Mouse (Mus musculus): Measurements from ENCODE around the gene Clrn3. TPM values are rescaled to one million over a fixed set of nuclear protein-coding genes. Genes with fewer than 3 reads are reported as not detected.

Clrn3 gene
- total RNA-seq, 2 experiments from 2014 or later: not detected

DNA sequence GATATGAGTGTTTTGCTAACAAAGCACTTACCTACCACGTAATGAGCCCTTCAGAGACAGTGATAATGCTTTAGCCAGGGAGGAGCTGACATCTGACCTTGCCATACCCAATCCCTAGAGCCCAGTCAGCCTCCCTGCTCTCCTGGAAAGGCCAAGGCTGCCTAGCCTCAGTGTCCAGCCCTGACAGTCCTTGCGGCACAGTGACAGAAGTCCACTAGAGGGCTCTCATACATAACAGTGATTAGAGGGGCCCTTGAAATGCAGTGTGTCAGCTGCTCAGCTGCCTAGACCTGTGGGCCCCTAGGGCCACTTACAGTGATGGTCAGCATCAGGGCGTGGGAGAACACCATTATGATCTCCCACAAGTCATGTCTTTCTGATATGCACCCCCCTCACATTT lies 33.2 kb downstream of the Clrn3 start:
- intact Hi-C loops (cut with DNase I): no loop called here
- Histone ChIP-seq H3K4me3 (no peak overlapping the region), H3K27ac (no peak overlapping the region)
- DNase-seq: no peak
- peak; percentile 44 for TF ChIP-seq CTCF (IDR thresholded peaks at IDR 0.05)

DNA sequence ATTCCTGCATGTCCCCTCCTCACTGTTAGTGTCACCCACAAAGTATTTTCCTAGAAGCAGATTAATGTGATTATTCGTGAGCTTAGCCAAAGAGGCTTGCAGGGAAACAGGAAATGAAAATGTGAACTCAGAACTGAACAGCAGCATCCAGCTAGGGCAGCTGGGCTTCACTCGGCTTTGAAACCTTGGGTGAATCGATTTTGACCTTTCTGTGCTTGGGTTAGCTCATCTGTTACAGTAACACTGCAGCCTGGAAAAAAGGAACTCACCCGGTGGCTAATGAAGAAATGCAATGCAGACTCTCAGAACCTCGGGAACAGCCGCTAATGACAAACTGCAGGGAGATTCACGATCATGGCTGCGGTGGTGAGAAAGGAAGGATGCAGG lies 38.0 kb downstream of the Clrn3 start:
- DNase-seq: no peak
- no peak for TF ChIP-seq CTCF (IDR thresholded peaks at IDR 0.05)
- H3K27ac ChIP-seq: no peak overlapping the region
- H3K4me3 ChIP-seq: no peak overlapping the region
- intact Hi-C loops (cut with DNase I): no loop called here

DNA sequence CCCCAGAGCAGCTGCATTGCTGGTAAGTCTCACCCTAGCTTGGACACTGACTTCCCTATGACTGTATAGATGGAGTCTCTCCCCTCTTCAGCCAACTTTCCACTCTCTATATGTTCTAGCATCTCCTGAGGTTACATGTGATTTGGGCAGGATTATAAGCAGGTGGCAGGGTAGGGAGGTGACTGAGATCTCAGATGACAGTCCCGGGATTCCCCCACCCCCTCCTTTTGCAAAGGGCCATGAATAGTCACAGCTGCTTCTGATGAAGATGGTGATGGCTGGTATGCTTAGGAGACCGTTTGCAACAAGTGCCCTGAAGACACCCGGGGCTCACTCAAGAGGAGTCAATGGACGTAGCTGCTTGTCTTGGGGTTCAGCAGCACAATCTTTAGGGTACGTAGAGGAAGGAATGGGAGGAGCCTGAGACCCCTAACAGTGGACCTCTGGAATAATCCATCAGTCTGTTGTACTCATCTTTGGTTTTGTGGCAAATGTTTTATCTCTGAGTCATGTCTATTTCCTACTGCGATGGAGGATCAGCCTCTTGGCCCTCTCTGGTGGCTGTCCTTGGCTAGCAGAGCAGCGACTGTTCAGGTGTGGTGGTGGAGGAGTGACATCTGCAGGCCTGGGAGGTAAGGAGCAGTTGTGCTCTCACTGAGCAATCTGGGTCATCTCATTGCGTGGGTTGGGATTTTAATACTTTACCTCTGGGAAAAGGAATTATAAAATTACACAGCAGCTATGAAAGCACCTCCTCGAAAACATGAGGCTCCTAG lies 38.5 kb downstream of the Clrn3 start:
- no peak overlapping the region for H3K4me3 ChIP-seq
- H3K27ac ChIP-seq: no peak overlapping the region
- no peak for TF ChIP-seq CTCF (IDR thresholded peaks at IDR 0.05)
- DNase-seq: no peak
- intact Hi-C loops (cut with DNase I): no loop called here

DNA sequence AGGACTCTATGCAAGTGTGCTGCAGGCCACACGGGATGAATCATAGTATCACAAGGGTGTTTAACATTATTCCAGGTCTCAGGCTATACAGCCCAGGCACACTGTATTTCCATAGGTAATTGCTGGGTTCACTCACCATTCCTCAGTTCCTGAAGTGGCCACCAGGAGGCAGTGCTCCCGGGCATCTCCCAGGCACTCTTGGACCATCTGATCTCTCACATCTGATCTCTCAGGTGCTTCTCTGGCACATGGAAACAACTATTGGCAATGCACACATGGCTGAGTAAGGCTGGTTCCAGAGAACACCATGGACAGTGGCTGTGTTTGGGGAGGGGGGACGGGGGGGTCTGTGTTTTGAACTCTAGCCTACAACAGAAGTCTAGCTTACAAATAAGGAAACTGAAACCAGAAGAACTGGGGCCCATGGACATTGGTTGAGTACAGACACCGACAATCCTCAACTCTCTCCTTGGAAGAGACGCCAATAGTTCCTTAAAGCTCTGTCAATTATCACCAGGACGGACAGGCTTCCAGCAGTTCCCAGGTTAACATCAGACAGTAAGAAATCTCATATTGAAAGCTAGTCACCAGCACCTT lies 40.1 kb downstream of the Clrn3 start:
- peak; percentile 64 for TF ChIP-seq CTCF (IDR thresholded peaks at IDR 0.05)
- no peak overlapping the region for H3K27ac ChIP-seq
- intact Hi-C loops (cut with DNase I): no loop called here
- no peak for DNase-seq
- H3K4me3 ChIP-seq: no peak overlapping the region

DNA sequence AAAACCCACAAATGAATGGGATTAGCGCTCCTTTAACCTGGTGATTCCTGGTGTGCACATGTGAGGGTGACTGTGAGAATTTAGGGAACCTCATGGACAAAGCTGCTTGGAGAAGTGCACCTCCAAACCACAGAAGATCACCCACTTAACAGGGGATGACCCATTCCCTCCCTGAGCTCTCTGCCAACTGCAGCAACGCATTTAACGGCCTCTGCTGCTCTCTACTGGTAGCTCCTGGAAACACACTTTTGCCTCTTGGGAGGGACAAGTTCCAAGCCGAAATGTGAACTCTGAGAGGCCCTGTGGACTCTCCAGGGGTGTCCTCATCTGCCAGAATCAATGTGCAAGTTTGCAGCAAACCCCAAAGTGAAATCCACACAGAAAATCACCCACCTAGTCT lies 41.0 kb downstream of the Clrn3 start:
- Histone ChIP-seq H3K4me3 (no peak overlapping the region), H3K27ac (no peak overlapping the region)
- peak; percentile 59 for DNase-seq
- peak; percentile 89 for TF ChIP-seq CTCF (IDR thresholded peaks at IDR 0.05)
- intact Hi-C loops (cut with DNase I): loop anchor here (1.0 kb wide), 1 partner anchor 84 kb away; no protein-coding TSS in a partner anchor

DNA sequence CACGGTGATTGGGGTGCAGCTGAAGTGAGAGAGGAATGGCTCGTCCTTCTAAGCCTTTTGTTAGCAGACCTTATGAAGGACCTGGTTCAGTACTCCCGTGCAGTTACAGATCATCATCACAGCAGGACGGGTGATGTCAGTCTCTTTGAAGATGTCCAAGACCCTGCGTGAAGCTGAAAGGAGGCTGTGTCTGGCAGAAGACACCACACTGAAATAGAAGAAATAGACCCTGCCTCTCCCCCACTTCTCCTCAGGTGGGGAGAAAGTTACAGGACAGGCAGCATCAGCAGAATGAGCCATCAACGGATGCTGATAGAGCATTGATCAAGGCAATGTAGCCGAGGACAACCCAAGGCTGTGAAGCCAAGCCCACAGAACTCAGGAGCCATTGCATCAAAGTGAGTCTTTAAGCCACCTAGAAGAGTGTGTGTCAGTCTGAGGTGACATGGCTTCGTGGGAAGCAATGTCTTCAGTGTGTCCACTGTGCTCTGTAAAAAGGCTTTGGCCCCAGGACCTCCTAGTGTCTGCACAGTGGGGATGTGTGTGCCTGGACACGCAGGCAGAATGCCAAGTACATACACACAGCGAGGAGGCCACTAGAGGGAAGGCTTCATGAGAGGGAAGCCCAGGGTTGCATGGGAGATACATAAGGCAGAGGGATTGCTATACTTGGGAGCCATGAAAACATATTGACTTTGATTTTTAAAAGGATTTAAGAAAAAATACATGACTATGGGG lies 41.6 kb downstream of the Clrn3 start:
- Histone ChIP-seq H3K27ac (no peak overlapping the region), H3K4me3 (no peak overlapping the region)
- no peak for TF ChIP-seq CTCF (IDR thresholded peaks at IDR 0.05)
- no peak for DNase-seq
- intact Hi-C loops (cut with DNase I): loop anchor here (1.0 kb wide), 1 partner anchor 84 kb away; no protein-coding TSS in a partner anchor

DNA sequence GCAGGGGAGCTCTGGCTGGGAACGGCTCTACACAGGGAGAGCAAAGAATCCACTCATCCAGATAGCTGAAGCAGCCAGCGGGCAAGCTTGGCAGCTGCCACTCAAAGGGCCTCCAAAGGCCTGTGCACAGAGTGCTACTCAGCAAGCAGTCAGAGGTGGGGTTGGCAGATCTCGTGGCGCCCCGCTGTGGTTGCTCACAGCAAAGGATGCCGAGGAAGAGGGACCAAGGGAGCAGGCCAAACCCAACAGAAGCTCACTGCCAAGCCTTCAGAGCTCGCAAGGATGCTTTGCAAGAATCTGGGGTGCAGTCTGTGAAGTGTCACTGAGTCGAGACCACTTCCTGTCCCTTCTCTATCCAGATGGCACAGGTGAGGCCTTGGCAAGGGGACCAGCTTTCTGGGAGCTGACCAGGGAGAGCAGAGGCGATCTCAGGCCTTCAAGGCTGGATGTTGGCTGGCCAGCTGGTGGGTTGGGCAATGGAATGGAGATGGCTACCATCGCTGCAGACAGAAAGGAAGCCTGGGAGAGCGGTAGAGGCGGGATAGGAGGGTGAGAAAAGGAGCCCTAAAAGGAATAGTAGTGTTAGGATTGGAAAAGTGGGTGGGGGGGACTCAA lies 42.6 kb downstream of the Clrn3 start:
- peak; percentile 41 for DNase-seq
- no peak overlapping the region for H3K27ac ChIP-seq
- H3K4me3 ChIP-seq: no peak overlapping the region
- intact Hi-C loops (cut with DNase I): no loop called here
- peak; percentile 35; the same call in 1 of the 2 replicates for TF ChIP-seq CTCF (IDR thresholded peaks at IDR 0.05)

DNA sequence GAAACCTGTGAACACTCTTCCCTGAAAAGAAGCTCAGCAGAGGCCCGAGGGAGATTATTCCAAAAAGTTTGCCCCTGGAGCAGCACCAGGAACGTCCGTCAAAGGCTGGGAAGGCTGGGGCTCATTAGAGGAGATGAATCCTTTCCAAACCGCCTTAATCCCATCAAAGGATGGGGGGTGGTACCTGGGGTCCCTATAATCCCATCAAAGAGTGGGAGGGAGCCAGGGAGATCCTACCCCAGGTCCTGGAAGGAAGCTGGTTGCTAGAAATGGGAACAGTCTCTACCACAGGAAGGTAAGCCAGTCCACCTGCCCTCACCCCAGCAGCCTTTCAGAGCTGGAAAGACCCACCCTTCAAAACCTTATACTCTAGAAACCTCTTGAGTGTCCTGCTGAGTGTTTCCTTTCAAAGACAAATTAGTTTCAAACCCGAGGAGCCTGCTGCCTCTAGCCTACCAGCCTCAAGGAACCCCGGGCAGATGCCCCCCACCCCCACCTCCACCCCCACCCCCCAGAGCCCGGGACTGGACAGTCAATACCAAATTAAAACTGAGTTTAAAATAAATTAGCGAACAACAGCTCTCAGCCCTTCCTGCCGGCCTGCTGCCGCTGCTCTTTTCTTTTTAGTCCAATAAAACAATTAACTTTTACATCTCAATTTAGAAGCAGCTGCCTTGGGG lies 43.2 kb downstream of the Clrn3 start:
- H3K4me3 ChIP-seq: no peak overlapping the region
- intact Hi-C loops (cut with DNase I): no loop called here
- no peak overlapping the region for H3K27ac ChIP-seq
- no peak for DNase-seq
- TF ChIP-seq CTCF (IDR thresholded peaks at IDR 0.05): no peak

DNA sequence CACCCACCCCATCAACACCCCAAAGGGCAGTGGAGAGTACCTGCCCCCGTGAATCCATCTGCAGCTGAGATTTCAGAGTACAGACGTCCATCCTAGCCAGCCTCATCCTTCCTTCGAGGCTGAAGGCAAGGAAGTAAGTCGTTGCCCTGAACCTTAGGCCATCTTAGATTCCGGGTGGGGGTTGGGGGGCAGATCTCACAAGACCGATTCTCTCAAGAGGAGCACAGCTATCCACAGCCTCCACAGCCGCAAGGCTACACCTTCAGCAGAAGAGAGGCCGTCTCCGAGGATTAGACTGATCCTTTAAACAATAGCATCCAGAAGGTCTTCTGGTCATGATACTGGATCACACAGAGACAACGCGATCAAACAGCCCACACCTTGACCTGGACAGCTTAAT lies 44.1 kb downstream of the Clrn3 start:
- intact Hi-C loops (cut with DNase I): no loop called here
- H3K4me3 ChIP-seq: no peak overlapping the region
- H3K27ac ChIP-seq: no peak overlapping the region
- no peak for TF ChIP-seq CTCF (IDR thresholded peaks at IDR 0.05)
- no peak for DNase-seq

DNA sequence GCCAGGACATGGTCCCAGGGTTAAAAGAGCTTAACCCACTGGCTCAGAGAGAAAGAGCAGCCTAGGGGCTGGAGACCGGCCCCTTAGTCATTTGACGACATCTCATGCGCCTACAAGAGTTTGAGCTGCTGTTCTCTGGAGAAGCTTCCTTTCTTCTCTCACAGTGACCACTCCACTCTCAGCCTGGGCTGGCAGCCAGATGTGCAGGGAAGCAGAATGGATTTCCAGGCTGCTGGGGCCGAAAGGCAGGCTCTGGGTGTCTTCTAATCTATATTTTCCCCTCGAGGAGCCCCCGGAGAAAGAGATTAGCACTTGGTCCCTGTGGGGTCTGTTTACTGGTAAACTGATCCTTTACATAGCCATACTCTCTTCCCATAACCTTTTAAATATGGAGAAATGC lies 44.7 kb downstream of the Clrn3 start:
- Histone ChIP-seq H3K27ac (no peak overlapping the region), H3K4me3 (no peak overlapping the region)
- DNase-seq: no peak
- intact Hi-C loops (cut with DNase I): no loop called here
- no peak for TF ChIP-seq CTCF (IDR thresholded peaks at IDR 0.05)

DNA sequence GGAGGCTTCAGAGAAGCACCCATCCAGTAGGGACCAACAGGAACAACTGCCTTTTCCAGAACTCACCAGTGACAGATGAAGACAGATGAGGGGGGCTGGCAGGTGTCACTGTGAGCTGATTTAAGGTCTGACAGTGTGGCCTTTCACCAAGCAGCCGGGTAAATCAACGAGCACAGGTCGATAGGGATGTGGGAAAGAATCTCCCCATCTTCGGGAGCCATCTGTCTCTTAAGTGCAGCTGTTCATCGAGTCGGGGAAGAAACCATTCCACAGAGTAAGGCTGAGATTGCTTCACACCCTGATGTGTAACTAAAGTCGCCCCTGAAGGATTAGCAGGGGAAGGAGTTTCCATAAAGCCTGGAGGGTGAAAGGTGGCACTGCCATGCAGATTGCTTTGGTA lies 47.3 kb downstream of the Clrn3 start:
- H3K4me3 ChIP-seq: no peak overlapping the region
- intact Hi-C loops (cut with DNase I): no loop called here
- DNase-seq: no peak
- TF ChIP-seq CTCF (IDR thresholded peaks at IDR 0.05): no peak
- no peak overlapping the region for H3K27ac ChIP-seq

DNA sequence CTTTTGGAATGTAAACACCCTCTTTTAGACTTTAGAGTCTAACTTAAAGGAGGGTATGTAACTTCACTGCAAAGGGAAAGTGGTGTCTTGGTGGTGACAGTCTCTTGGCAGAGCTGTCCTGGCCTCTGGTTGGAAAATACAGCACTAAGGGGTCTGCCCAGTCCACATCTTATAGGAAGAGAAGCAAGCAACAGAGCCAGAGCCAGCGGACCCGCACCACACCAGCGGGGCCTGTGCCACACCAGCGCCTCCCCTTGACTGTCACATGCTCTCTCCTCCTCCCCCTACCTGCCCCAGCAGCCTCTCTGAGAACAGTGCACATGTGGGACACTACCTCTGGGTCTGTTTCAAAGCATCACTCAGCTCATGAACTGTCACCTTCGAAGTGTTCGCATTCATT lies 48.5 kb downstream of the Clrn3 start:
- no peak for TF ChIP-seq CTCF (IDR thresholded peaks at IDR 0.05)
- no peak for DNase-seq
- no peak overlapping the region for H3K27ac ChIP-seq
- intact Hi-C loops (cut with DNase I): no loop called here
- H3K4me3 ChIP-seq: no peak overlapping the region

Data from gastrocnemius, adult 2 months (tissue).